Mouse (Mus musculus): ENCODE data around the gene Ubald2. TPM values are rescaled to one million over a fixed set of nuclear protein-coding genes. Genes with fewer than 3 reads are reported as not detected.
"Not testable (repeated sequence)": the region's sequence is repeated elsewhere in the genome, so short reads cannot be mapped to it uniquely, and the experiment has no call there.

The Ubald2 gene
- polyA plus RNA-seq, 1 experiment from 2014 or later: 37.9 TPM

DNA sequence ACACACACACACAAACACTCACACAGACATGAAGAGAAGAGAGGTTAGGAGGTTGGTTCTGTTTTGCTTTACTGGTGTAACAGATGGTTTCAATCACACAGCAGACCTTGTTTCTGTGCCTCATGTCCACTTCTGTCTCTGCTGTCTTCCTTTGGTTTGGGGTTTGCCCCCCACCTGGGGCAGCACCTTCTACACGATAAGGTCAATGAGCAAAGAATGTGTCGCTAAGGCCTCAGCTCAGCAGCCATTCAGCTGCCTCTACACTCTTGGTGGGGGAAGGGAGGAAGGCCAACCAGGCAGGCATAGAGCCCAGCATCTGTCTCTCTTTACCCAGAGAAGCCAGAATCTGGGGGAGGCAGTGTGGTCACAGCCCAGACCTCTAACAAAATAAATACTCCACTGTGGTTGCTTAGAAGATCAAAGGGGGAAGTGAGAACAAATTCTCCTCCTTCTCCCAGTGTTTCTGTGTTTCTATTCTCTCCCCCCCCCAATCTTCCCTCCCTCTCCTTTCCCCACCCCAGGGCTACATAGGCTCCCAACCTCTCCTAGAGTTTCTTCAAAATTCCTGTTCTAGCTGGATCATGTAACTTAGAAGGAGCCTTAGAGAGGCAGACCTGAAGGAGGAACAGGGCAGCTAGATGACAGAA lies 15.6 kb upstream of the Ubald2 start:
- H3K36me3 ChIP-seq: no peaks in the 10 kb centered on the region
- ATAC-seq (ENCODE audit: insufficient read depth, low FRiP score, low read depth): 0 out of 2 replicates have a peak, but pooled peaks have one; percentile 21
- H3K4me2 ChIP-seq: no peak overlapping the region
- peaks cover 16% of the 10 kb centered on the region; the same call in 1 of the 2 replicates for H3K4me1 ChIP-seq
- H3K27me3 ChIP-seq (replicated peaks): no peaks in the 10 kb centered on the region
- no peak overlapping the region for H3K4me3 ChIP-seq (replicated peaks)
- 7% methylated on average over 2 of the region's 2 CpGs for WGBS
- no peaks in the 10 kb centered on the region for H3K9me3 ChIP-seq
- H3K9ac ChIP-seq: no peak overlapping the region
- peak overlapping the region; percentile 54 for H3K27ac ChIP-seq

DNA sequence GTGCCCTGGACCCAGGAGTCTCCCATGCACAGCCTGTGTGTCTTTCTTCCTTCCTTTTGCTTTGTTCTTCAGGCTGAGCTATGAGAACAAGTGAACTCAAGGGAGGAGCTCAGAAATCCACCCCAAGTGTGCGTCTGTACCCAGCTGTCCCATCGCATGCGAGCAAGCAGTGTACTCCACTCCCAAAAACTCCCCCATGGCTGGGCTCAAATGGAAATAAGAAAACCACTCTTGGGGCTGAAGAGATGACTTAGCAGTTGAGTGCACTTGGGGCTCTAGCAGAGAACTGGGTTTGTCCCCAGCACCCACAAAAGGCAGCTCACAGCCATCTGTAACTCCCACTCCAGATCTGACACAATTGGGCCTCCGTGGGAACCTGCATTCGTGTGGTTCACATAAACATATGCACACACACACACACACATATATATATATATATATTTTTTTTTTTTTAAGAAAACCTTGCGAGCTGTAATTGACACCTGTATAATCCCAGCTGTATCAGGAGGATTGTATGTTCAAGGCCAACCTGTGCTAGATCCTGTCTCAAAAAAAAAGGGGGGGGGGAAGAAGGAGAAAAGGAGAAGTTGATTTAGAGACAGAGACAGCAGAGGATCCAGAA lies 14.9 kb upstream of the Ubald2 start:
- Histone ChIP-seq H3K4me2 (no peak overlapping the region), H3K27ac (peak overlapping the region; percentile 54), H3K9ac (no peak overlapping the region), H3K4me3 (replicated peaks) (no peak overlapping the region), H3K9me3 (no peaks in the 10 kb centered on the region), H3K4me1 (peaks cover 13% of the 10 kb centered on the region; the same call in 1 of the 2 replicates), H3K36me3 (no peaks in the 10 kb centered on the region), H3K27me3 (replicated peaks) (no peaks in the 10 kb centered on the region)
- WGBS: 60% methylated on average over 6 of the region's 6 CpGs
- no peak for ATAC-seq (ENCODE audit: insufficient read depth, low FRiP score, low read depth)

DNA sequence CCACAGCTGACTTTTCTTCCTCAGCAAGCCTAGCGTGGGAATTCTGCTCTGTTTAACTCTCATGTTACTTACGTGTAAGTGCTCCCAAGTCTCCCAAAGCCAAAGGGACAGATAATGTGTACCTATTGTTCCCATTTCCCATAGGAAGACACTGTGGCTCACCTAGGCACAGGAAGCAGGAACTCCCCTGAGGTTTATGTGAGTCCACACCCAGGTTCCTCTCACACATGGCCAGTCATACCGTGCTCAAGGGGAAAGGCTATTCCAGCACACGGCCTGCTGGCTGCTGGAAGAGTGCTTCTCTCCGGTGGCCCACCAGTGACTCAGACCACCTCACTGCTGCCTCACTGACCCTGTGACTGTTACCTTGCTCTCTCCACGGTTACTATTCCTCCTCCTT lies 12.8 kb upstream of the Ubald2 start:
- Histone ChIP-seq H3K9me3 (no peaks in the 10 kb centered on the region), H3K4me3 (replicated peaks) (no peak overlapping the region), H3K4me1 (peaks cover 13% of the 10 kb centered on the region; the same call in 1 of the 2 replicates), H3K36me3 (no peaks in the 10 kb centered on the region), H3K27me3 (replicated peaks) (no peaks in the 10 kb centered on the region), H3K4me2 (no peak overlapping the region), H3K27ac (no peak overlapping the region), H3K9ac (no peak overlapping the region)
- ATAC-seq (ENCODE audit: insufficient read depth, low FRiP score, low read depth): no peak
- 65% methylated on average over 6 of the region's 6 CpGs for WGBS

DNA sequence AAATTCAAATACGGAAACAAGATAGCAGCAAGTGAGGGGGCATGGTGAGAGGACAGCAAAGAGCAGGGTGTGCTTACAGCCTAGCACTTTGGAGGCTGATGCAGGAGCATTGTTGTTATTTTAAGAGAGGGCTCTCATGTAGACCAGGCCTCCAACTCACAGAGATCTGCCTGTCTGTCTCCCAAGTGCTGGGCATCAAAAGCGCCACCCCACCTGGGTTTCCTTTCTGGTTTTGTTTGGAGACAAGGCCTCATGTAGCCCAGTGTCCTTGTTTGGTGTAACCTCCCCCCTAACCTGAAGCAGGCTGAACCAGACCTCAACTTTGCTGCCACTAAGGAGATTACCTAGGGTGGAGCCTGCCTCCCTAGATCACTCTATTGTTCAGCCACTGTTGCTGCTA lies 11.3 kb upstream of the Ubald2 start:
- no peak for ATAC-seq (ENCODE audit: insufficient read depth, low FRiP score, low read depth)
- Histone ChIP-seq H3K27me3 (replicated peaks) (no peaks in the 10 kb centered on the region), H3K36me3 (no peaks in the 10 kb centered on the region), H3K9me3 (no peaks in the 10 kb centered on the region), H3K4me1 (peaks cover 9% of the 10 kb centered on the region; the same call in 1 of the 2 replicates), H3K9ac (no peak overlapping the region), H3K27ac (no peak overlapping the region), H3K4me3 (replicated peaks) (no peak overlapping the region), H3K4me2 (no peak overlapping the region)
- 91% methylated on average over 2 of the region's 2 CpGs for WGBS

DNA sequence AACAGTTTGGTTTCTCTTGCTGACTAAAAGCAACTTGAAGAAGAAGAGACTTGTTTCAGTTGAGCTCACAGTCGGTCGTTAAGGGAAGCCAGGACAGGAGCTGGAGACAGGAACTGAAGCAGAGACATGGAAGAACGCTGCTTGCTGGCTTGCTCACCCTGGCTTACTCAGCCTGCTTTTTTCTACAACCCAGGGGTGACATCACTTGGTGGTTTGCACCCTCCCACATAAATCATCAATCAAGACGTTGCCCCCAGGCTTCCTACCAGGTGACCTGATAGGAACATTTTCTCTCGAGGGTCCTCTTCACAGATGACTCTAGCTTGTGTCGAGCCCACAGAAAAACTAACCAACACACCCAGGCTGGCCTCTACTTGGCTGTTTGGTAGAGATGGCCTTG lies 10.7 kb upstream of the Ubald2 start:
- H3K36me3 ChIP-seq: no peaks in the 10 kb centered on the region
- no peak overlapping the region for H3K4me3 ChIP-seq (replicated peaks)
- 75% methylated on average over 6 of the region's 6 CpGs for WGBS
- H3K4me1 ChIP-seq: peaks cover 8% of the 10 kb centered on the region; the same call in 1 of the 2 replicates
- H3K27ac ChIP-seq: no peak overlapping the region
- H3K27me3 ChIP-seq (replicated peaks): no peaks in the 10 kb centered on the region
- no peak overlapping the region for H3K9ac ChIP-seq
- H3K4me2 ChIP-seq: no peak overlapping the region
- H3K9me3 ChIP-seq: no peaks in the 10 kb centered on the region
- no peak for ATAC-seq (ENCODE audit: insufficient read depth, low FRiP score, low read depth)

- Histone ChIP-seq H3K27me3 (replicated peaks) (no peaks in the 10 kb centered on the region), H3K9me3 (no peaks in the 10 kb centered on the region), H3K27ac (peak overlapping the region; percentile 21; the same call in 1 of the 2 replicates), H3K4me2 (no peak overlapping the region), H3K4me3 (replicated peaks) (no peak overlapping the region), H3K4me1 (peaks cover 1% of the 10 kb centered on the region; the same call in 1 of the 2 replicates), H3K36me3 (no peaks in the 10 kb centered on the region), H3K9ac (no peak overlapping the region)
- WGBS: 65% methylated on average over 10 of the region's 10 CpGs
- no peak for ATAC-seq (ENCODE audit: insufficient read depth, low FRiP score, low read depth)
Measured at GRCm38 (mm10) chr11:116423782-116424620, 9.9 kb upstream of the Ubald2 start.

- H3K4me1 ChIP-seq: peaks cover 9% of the 10 kb centered on the region
- no peak overlapping the region for H3K9ac ChIP-seq
- no peak for ATAC-seq (ENCODE audit: insufficient read depth, low FRiP score, low read depth)
- 49% methylated on average over 8 of the region's 8 CpGs for WGBS
- H3K9me3 ChIP-seq: no peaks in the 10 kb centered on the region
- H3K4me2 ChIP-seq: no peak overlapping the region
- no peak overlapping the region for H3K27ac ChIP-seq
- no peaks in the 10 kb centered on the region for H3K36me3 ChIP-seq
- no peaks in the 10 kb centered on the region for H3K27me3 ChIP-seq (replicated peaks)
- H3K4me3 ChIP-seq (replicated peaks): no peak overlapping the region
Measured at GRCm38 (mm10) chr11:116424621-116425407, 9.1 kb upstream of the Ubald2 start.

DNA sequence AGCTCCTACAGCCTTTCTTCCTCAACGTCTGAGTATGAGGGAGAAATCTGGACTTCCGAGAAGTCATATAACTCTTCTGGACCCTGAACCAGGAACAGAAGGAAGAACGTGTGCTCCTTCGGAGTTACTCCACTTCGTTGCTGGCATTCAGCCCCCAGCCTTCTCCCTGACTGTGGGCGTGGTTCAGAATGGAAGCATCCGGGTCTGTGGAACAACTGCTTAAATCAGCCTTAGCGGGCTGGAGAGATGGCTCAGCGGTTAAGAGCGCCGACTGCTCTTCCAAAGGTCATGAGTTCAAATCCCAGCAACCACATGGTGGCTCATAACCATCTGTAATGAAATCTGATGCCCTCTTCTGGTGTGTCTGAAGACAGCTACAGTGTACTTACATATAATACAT lies 7.6 kb upstream of the Ubald2 start:
- H3K27me3 ChIP-seq (replicated peaks); H3K36me3 ChIP-seq; ATAC-seq (ENCODE audit: insufficient read depth, low FRiP score, low read depth); H3K4me2 ChIP-seq; H3K4me3 ChIP-seq (replicated peaks); H3K27ac ChIP-seq; H3K9ac ChIP-seq; H3K9me3 ChIP-seq: not testable (repeated sequence)
- H3K4me1 ChIP-seq: peaks cover 17% of the 10 kb centered on the region
- 83% methylated on average over 11 of the region's 11 CpGs for WGBS

- no peak for ATAC-seq (ENCODE audit: insufficient read depth, low FRiP score, low read depth)
- no peak overlapping the region for H3K9ac ChIP-seq
- no peak overlapping the region for H3K4me2 ChIP-seq
- H3K4me3 ChIP-seq (replicated peaks): no peak overlapping the region
- 72% methylated on average over 6 of the region's 6 CpGs for WGBS
- H3K27me3 ChIP-seq (replicated peaks): no peaks in the 10 kb centered on the region
- H3K36me3 ChIP-seq: no peaks in the 10 kb centered on the region
- peaks cover 17% of the 10 kb centered on the region for H3K4me1 ChIP-seq
- H3K9me3 ChIP-seq: no peaks in the 10 kb centered on the region
- no peak overlapping the region for H3K27ac ChIP-seq
Measured at GRCm38 (mm10) chr11:116426852-116427575, 6.9 kb upstream of the Ubald2 start.

GRCm38 (mm10) chr11:116428872-116429859 lies 4.7 kb upstream of the Ubald2 start:
- Histone ChIP-seq H3K27ac (peak overlapping the region; percentile 86), H3K27me3 (replicated peaks) (no peaks in the 10 kb centered on the region), H3K36me3 (no peaks in the 10 kb centered on the region), H3K4me3 (replicated peaks) (no peak overlapping the region), H3K9ac (peak overlapping the region; percentile 9; the same call in 1 of the 2 replicates), H3K4me1 (peaks cover 24% of the 10 kb centered on the region), H3K4me2 (0 out of 2 replicates have a peak overlapping the region, but pooled peaks have one; percentile 3), H3K9me3 (no peaks in the 10 kb centered on the region)
- 35% methylated on average over 13 of the region's 13 CpGs for WGBS
- peak; percentile 61 for ATAC-seq (ENCODE audit: insufficient read depth, low FRiP score, low read depth)

Measured in stomach, embryonic 15.5 days (tissue).